Mouse (Mus musculus): ENCODE results near the gene Prickle1. TPM values are rescaled to one million over a fixed set of nuclear protein-coding genes. Genes with fewer than 3 reads are reported as not detected.

The Prickle1 gene
- polyA plus RNA-seq, 1 experiment from 2014 or later, result 25.6 TPM

DNA sequence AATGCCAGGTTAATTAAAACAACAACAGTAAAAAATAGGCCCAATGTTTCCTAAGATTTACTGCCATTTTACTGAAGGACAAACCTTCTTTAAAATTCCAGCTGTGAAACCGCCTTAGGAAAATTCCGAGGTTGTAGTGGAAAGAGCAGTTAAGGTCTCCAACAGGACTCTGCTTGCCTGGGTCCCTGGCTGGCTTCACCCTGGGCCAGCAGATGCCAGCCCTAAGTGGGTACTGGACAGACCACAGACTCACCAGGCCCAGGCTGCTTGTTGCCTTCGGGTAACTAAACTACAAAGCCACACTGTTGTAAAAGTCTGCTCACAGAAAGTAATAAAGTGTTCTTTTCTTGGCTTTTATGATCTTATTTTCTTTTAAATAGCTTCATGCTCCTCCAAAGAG is 26.8 kb downstream of the Prickle1 start:
- Histone ChIP-seq H3K27ac (ENCODE audit: low read length) (no peak overlapping the region), H3K27me3 (ENCODE audit: control insufficient read depth, insufficient read depth, low read depth, low read length) (no peaks in the 10 kb centered on the region), H3K4me3 (ENCODE audit: low read length) (no peak overlapping the region), H3K9me3 (ENCODE audit: control insufficient read depth, low read length) (no peaks in the 10 kb centered on the region), H3K4me1 (replicated peaks; ENCODE audit: control insufficient read depth, insufficient read depth, low read length) (peaks cover 13% of the 10 kb centered on the region), H3K9ac (ENCODE audit: low read length) (no peak overlapping the region), H3K4me2 (ENCODE audit: low read depth, low read length) (no peak overlapping the region), H3K36me3 (ENCODE audit: control insufficient read depth, insufficient read depth, low read length) (no peaks in the 10 kb centered on the region)
- no peak for ATAC-seq (ENCODE audit: low read depth)
- WGBS, result 89% methylated on average over 3 of the region's 3 CpGs

DNA sequence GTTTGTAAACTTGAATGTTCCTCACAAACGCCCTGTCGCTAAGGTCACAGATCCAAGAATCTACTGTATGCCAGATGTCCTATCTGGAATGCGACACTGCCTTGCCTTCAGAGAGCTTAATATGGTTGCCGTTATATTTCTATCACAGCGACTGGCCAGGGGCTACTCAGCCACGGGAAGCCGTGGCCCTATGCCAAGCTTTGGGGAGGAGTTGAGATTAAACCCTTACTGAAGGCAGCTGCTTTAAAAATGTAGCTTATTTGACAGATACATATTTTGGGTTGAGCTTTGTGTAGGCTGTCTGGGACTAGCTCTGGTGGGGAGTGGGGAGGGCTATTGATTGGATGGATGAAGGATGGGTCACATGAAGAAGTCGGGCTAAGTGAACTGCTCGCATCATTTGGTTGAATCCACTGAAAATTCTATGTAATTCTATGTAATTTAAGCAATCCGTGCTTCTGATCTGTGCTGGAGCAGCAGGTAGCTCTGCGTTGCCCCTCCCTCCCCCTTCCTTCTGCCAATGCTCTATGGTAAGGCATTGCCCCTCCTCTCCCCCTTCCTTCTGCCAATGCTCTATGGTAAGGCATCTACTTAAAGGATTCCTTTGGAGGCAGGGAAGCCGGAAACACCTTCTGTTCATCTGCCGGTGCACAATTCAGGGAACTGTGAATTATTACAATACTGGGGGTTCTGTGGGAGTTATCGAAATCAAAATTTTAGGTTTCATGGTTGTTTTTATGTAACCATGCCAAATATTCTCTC is 28.0 kb downstream of the Prickle1 start:
- 44% methylated on average over 14 of the region's 14 CpGs for WGBS
- H3K27ac ChIP-seq (ENCODE audit: low read length), result no peak overlapping the region
- ATAC-seq (ENCODE audit: low read depth), result peak; percentile 65; the same call in 1 of the 2 replicates
- peaks cover 15% of the 10 kb centered on the region for H3K4me1 ChIP-seq (replicated peaks; ENCODE audit: control insufficient read depth, insufficient read depth, low read length)
- H3K4me2 ChIP-seq (ENCODE audit: low read depth, low read length), result peak overlapping the region; percentile 25; the same call in 1 of the 2 replicates
- no peak overlapping the region for H3K4me3 ChIP-seq (ENCODE audit: low read length)
- H3K9me3 ChIP-seq (ENCODE audit: control insufficient read depth, low read length), result no peaks in the 10 kb centered on the region
- H3K9ac ChIP-seq (ENCODE audit: low read length), result no peak overlapping the region
- H3K27me3 ChIP-seq (ENCODE audit: control insufficient read depth, insufficient read depth, low read depth, low read length), result no peaks in the 10 kb centered on the region
- H3K36me3 ChIP-seq (ENCODE audit: control insufficient read depth, insufficient read depth, low read length), result no peaks in the 10 kb centered on the region

DNA sequence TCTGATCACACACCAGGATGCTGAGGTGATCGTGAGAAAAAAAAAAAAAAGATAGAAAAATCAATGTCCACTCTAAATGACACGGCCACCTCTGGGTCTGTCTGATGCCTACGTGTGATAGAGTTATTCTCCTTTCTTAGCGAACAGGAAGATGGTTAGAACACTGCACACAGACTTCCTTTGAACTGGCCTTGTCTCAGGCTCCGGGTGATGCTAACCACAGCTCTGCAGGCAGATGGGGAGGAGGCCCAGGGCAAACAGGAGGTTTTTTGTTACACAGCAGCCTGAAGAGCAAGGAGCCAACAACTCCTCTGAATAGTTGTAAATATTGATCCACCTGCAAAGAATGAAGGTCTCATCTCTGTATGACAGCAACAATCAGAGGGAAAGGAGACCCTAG is 32.2 kb downstream of the Prickle1 start:
- H3K4me2 ChIP-seq (ENCODE audit: low read depth, low read length), result no peak overlapping the region
- H3K27me3 ChIP-seq (ENCODE audit: control insufficient read depth, insufficient read depth, low read depth, low read length), result no peaks in the 10 kb centered on the region
- H3K36me3 ChIP-seq (ENCODE audit: control insufficient read depth, insufficient read depth, low read length), result no peaks in the 10 kb centered on the region
- H3K27ac ChIP-seq (ENCODE audit: low read length), result no peak overlapping the region
- no peaks in the 10 kb centered on the region for H3K9me3 ChIP-seq (ENCODE audit: control insufficient read depth, low read length)
- H3K9ac ChIP-seq (ENCODE audit: low read length), result no peak overlapping the region
- H3K4me1 ChIP-seq (replicated peaks; ENCODE audit: control insufficient read depth, insufficient read depth, low read length), result peaks cover 19% of the 10 kb centered on the region
- no peak for ATAC-seq (ENCODE audit: low read depth)
- 49% methylated on average over 5 of the region's 5 CpGs for WGBS
- no peak overlapping the region for H3K4me3 ChIP-seq (ENCODE audit: low read length)

DNA sequence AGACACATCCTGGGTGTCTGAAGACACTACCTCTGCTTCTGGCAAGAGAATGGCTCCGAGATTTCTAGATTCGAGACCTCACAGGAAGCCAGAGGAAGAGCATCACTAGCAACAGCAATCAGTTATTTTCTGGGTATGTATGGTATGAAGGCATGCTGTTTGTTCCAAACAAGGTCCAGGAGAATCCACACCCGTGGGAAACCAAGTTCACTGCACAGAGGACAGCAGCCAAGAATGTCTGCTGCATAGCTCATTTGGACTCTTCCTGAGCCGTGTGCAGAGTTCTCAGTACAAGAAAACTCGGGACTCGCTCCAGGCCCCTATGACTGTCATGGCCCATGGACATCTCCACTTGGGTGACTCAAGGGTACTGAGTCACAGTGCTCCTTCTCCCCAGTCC is 34.2 kb downstream of the Prickle1 start:
- Histone ChIP-seq H3K9ac (ENCODE audit: low read length) (no peak overlapping the region), H3K4me1 (replicated peaks; ENCODE audit: control insufficient read depth, insufficient read depth, low read length) (peaks cover 6% of the 10 kb centered on the region), H3K4me2 (ENCODE audit: low read depth, low read length) (no peak overlapping the region), H3K9me3 (ENCODE audit: control insufficient read depth, low read length) (no peaks in the 10 kb centered on the region), H3K4me3 (ENCODE audit: low read length) (no peak overlapping the region), H3K27me3 (ENCODE audit: control insufficient read depth, insufficient read depth, low read depth, low read length) (no peaks in the 10 kb centered on the region), H3K36me3 (ENCODE audit: control insufficient read depth, insufficient read depth, low read length) (no peaks in the 10 kb centered on the region), H3K27ac (ENCODE audit: low read length) (no peak overlapping the region)
- ATAC-seq (ENCODE audit: low read depth), result peak; percentile 44; the same call in 1 of the 2 replicates
- 57% methylated on average over 6 of the region's 6 CpGs for WGBS

DNA sequence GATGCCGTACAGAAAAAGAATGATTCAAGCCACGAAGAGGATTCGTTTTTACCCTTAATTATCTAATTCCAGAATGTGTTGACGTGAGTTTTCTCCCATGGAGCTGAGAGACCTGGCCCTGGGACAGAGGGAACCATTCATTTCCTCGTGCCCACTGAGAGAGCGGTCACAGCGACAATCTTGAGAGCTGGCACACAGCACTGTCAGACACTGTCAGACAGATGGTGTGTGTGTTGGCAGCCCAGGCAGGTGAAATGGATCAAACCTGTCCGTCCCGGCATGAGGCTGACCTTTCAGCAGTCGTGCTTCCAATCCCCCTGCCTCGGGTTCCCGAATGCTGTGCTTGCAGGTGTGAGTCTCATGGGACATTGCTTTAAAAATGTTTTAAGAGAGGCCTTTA is 37.3 kb downstream of the Prickle1 start:
- no peak overlapping the region for H3K4me2 ChIP-seq (ENCODE audit: low read depth, low read length)
- H3K9me3 ChIP-seq (ENCODE audit: control insufficient read depth, low read length), result no peaks in the 10 kb centered on the region
- H3K27me3 ChIP-seq (ENCODE audit: control insufficient read depth, insufficient read depth, low read depth, low read length), result no peaks in the 10 kb centered on the region
- no peak for ATAC-seq (ENCODE audit: low read depth)
- no peak overlapping the region for H3K9ac ChIP-seq (ENCODE audit: low read length)
- no peaks in the 10 kb centered on the region for H3K36me3 ChIP-seq (ENCODE audit: control insufficient read depth, insufficient read depth, low read length)
- peaks cover 9% of the 10 kb centered on the region for H3K4me1 ChIP-seq (replicated peaks; ENCODE audit: control insufficient read depth, insufficient read depth, low read length)
- H3K27ac ChIP-seq (ENCODE audit: low read length), result no peak overlapping the region
- no peak overlapping the region for H3K4me3 ChIP-seq (ENCODE audit: low read length)
- 87% methylated on average over 12 of the region's 12 CpGs for WGBS

DNA sequence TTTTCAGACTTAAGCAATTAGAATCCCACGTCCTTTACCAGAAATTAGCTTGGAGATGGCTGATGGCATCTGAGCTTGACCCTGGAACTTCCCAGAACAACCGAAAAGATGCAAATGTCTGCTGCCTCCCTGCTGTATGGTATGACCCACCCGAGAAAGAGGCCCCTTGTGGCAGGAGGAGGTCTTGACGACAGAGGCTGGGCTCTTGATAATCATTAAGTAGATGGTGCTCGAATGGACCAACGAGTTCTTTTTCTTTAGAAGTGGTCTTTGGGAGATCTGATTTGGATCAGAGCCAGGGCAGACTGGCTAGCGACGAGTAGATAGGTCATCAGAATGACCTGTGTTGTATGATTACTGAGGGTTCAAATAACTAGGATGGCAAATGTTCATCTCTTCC is 40.0 kb downstream of the Prickle1 start:
- no peak for ATAC-seq (ENCODE audit: low read depth)
- Histone ChIP-seq H3K4me2 (ENCODE audit: low read depth, low read length) (no peak overlapping the region), H3K9ac (ENCODE audit: low read length) (no peak overlapping the region), H3K9me3 (ENCODE audit: control insufficient read depth, low read length) (no peaks in the 10 kb centered on the region), H3K4me1 (replicated peaks; ENCODE audit: control insufficient read depth, insufficient read depth, low read length) (peaks cover 8% of the 10 kb centered on the region), H3K36me3 (ENCODE audit: control insufficient read depth, insufficient read depth, low read length) (no peaks in the 10 kb centered on the region), H3K27ac (ENCODE audit: low read length) (no peak overlapping the region), H3K4me3 (ENCODE audit: low read length) (no peak overlapping the region), H3K27me3 (ENCODE audit: control insufficient read depth, insufficient read depth, low read depth, low read length) (no peaks in the 10 kb centered on the region)
- 49% methylated on average over 8 of the region's 8 CpGs for WGBS

DNA sequence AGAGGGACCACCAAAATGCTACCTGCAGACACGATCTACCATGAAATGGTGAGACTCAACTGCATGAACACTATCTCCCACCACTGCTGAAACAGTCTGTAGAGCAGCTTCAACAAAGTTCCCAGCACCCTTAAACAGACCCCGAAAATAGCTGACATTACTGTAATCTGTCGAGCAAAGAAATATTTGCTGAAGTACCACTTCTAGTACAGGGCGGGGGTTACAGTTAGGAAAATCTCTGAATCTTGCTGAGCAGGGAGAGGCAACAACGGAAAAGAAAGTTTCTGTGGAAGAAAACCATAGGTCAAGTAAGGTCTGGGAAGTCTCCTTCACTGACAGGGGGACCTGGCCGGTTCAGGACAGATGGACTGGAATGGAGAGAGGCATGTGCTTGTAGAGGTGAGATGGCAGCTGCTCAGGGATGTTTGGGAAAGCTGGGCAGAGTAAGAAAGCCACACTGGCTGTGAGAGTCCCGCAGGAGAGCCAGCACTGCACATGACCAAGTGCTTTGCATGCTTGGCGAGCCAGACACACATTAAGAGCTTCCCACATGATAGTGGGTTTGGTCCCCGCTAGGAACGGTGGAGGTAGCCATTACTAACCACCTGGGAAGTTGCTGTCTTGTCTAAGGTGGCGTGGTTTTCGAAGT is 41.4 kb downstream of the Prickle1 start:
- WGBS, result 57% methylated on average over 12 of the region's 12 CpGs
- Histone ChIP-seq H3K4me1 (replicated peaks; ENCODE audit: control insufficient read depth, insufficient read depth, low read length) (peaks cover 8% of the 10 kb centered on the region), H3K27me3 (ENCODE audit: control insufficient read depth, insufficient read depth, low read depth, low read length) (no peaks in the 10 kb centered on the region), H3K9ac (ENCODE audit: low read length) (no peak overlapping the region), H3K4me3 (ENCODE audit: low read length) (no peak overlapping the region), H3K36me3 (ENCODE audit: control insufficient read depth, insufficient read depth, low read length) (no peaks in the 10 kb centered on the region), H3K9me3 (ENCODE audit: control insufficient read depth, low read length) (no peaks in the 10 kb centered on the region), H3K4me2 (ENCODE audit: low read depth, low read length) (peak overlapping the region; percentile 27; the same call in 1 of the 2 replicates), H3K27ac (ENCODE audit: low read length) (peak overlapping the region; percentile 52; the same call in 1 of the 2 replicates)
- ATAC-seq (ENCODE audit: low read depth), result peak; percentile 44

DNA sequence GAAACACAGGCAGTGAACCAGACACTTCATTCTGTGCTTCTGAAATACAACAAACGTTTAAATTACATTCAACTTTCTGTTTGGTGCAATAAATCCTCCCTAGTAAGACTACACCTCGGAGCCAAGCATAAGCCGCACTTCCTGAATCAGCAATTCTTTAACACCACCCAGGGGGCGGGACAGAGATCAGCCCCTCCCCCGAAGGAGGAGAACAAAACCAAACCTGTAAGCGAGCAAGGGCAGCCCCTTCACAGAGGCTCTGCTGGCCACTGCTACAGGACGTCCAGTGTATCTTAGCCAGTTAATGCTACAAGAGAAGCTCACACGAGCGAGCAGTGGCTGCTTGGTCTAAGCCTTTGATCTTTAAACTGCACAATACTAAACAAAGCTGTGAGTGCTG is 43.5 kb downstream of the Prickle1 start:
- Histone ChIP-seq H3K9ac (ENCODE audit: low read length) (peak overlapping the region; percentile 11; the same call in 1 of the 2 replicates), H3K4me1 (replicated peaks; ENCODE audit: control insufficient read depth, insufficient read depth, low read length) (peaks cover 8% of the 10 kb centered on the region), H3K27ac (ENCODE audit: low read length) (peak overlapping the region; percentile 52), H3K36me3 (ENCODE audit: control insufficient read depth, insufficient read depth, low read length) (no peaks in the 10 kb centered on the region), H3K9me3 (ENCODE audit: control insufficient read depth, low read length) (no peaks in the 10 kb centered on the region), H3K27me3 (ENCODE audit: control insufficient read depth, insufficient read depth, low read depth, low read length) (no peaks in the 10 kb centered on the region), H3K4me3 (ENCODE audit: low read length) (peak overlapping the region; percentile 20; the same call in 1 of the 2 replicates), H3K4me2 (ENCODE audit: low read depth, low read length) (peak overlapping the region; percentile 38)
- peak; percentile 87 for ATAC-seq (ENCODE audit: low read depth)
- WGBS, result 6% methylated on average over 9 of the region's 9 CpGs

DNA sequence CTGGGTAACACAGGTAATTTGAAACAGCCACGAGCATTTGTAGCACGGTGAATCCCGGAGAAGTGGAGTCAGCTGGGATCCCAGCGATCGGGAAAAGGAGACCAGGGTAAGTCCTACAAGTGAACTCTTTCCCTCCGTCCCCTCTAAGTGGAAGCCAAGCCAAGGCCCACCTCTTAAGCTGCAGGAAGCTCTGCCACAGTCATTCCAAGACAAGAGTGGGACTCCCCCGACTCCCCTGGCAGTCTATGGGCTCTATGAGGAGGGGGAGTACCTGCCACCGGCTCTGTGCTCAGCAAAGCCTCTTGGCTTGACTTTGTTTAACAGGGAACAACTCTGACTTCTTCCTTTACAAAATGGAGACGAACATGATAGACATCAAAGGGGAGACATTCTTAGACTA is 47.4 kb downstream of the Prickle1 start:
- no peaks in the 10 kb centered on the region for H3K9me3 ChIP-seq (ENCODE audit: control insufficient read depth, low read length)
- no peak overlapping the region for H3K27ac ChIP-seq (ENCODE audit: low read length)
- H3K4me3 ChIP-seq (ENCODE audit: low read length), result no peak overlapping the region
- H3K9ac ChIP-seq (ENCODE audit: low read length), result no peak overlapping the region
- peaks cover 4% of the 10 kb centered on the region for H3K4me1 ChIP-seq (replicated peaks; ENCODE audit: control insufficient read depth, insufficient read depth, low read length)
- H3K36me3 ChIP-seq (ENCODE audit: control insufficient read depth, insufficient read depth, low read length), result no peaks in the 10 kb centered on the region
- WGBS, result 75% methylated on average over 9 of the region's 9 CpGs
- no peak overlapping the region for H3K4me2 ChIP-seq (ENCODE audit: low read depth, low read length)
- H3K27me3 ChIP-seq (ENCODE audit: control insufficient read depth, insufficient read depth, low read depth, low read length), result no peaks in the 10 kb centered on the region
- ATAC-seq (ENCODE audit: low read depth), result no peak
